Mouse (Mus musculus): ENCODE results near the gene Lama1. TPM values are rescaled to one million over a fixed set of nuclear protein-coding genes. Genes with fewer than 3 reads are reported as not detected.

The Lama1 gene
- polyA plus RNA-seq, 1 experiment from 2014 or later, result 16.4 TPM

DNA sequence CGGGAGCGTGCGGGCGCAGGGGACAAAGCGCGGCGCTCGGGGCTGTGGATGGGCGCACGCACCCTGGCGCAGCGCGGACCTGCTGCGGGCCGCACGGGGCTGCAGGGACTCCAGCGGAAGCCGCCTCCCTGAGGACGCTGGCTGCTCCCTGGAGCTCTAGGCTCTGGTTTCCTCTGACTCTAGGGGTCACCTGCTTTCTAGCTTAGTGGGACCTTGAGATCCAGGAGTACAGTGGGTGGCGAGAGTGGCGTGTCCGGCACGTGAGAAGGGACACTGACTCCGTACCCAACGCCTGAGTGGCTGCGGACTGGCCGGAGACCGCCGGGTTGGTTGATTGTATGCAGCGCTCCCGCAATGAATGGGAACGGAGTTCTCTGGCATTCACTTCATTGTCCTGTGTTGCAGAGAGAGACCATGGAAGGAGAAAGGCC is 417 bp downstream of the Lama1 start:
- Histone ChIP-seq H3K27ac (peak overlapping the region; percentile 80), H3K36me3 (replicated peaks) (no peaks in the 10 kb centered on the region), H3K9me3 (no peaks in the 10 kb centered on the region), H3K9ac (peak overlapping the region; percentile 80), H3K4me1 (peaks cover 49% of the 10 kb centered on the region), H3K4me2 (peak overlapping the region; percentile 88), H3K4me3 (replicated peaks) (peak overlapping the region; percentile 77), H3K27me3 (0 out of 2 replicates have a peak, but pooled peaks cover 2% of the 10 kb centered on the region)
- peak; percentile 65 for ATAC-seq (ENCODE audit: low FRiP score)
- under 1% methylated on average over 30 of the region's 32 CpGs for WGBS

DNA sequence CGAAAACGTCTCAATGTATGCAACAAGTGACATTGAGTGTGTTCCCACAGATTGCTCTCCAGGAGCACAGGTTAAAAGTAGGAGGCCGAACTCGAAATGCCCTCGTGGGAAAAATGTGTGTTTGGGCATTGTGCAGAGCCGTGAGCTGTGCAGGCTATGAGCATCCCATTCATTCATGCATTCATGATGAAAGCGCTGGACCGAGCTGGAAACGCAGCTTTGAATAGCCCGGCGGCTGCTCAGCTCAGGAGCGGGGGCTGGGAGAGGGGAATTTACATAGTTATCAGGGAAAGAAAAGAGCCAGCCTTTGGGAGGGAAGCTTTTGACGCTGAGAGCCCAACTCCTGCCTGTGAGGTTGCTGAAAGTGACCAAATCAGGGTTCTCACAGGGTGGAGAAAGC is 1.2 kb downstream of the Lama1 start:
- 0 out of 2 replicates have a peak, but pooled peaks cover 2% of the 10 kb centered on the region for H3K27me3 ChIP-seq
- peak overlapping the region; percentile 77 for H3K4me3 ChIP-seq (replicated peaks)
- 1% methylated on average over 13 of the region's 13 CpGs for WGBS
- peak; percentile 76 for ATAC-seq (ENCODE audit: low FRiP score)
- H3K9me3 ChIP-seq, result no peaks in the 10 kb centered on the region
- H3K36me3 ChIP-seq (replicated peaks), result no peaks in the 10 kb centered on the region
- H3K9ac ChIP-seq, result peak overlapping the region; percentile 80
- H3K27ac ChIP-seq, result peak overlapping the region; percentile 80
- peak overlapping the region; percentile 88 for H3K4me2 ChIP-seq
- H3K4me1 ChIP-seq, result peaks cover 55% of the 10 kb centered on the region

DNA sequence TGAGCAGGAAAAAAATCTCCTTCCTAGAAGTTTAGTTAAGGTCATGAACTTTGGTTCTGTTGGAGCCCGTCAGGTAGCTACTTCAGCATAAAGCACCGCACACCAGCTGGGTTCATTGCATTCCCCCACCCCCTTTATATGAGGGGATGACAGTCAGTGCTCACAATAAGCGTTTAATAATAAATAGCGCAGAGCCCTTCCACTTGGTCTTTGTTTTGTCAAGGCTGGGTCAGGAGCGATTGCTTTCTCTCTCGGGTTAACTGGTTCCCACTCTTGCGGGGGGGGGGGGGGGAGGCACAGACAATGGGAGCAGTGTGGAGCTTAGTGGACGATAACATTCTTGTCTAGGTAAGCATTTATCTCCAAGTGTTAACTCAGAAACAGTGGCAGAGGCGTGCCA is 4.7 kb downstream of the Lama1 start:
- no peak overlapping the region for H3K9ac ChIP-seq
- H3K9me3 ChIP-seq, result no peaks in the 10 kb centered on the region
- H3K4me1 ChIP-seq, result peaks cover 55% of the 10 kb centered on the region
- no peak for ATAC-seq (ENCODE audit: low FRiP score)
- H3K4me3 ChIP-seq (replicated peaks), result no peak overlapping the region
- 11% methylated on average over 9 of the region's 9 CpGs for WGBS
- no peak overlapping the region for H3K27ac ChIP-seq
- H3K4me2 ChIP-seq, result 0 out of 2 replicates have a peak overlapping the region, but pooled peaks have one; percentile 24
- no peaks in the 10 kb centered on the region for H3K36me3 ChIP-seq (replicated peaks)
- no peaks in the 10 kb centered on the region for H3K27me3 ChIP-seq

- H3K4me3 ChIP-seq (replicated peaks), result no peak overlapping the region
- no peaks in the 10 kb centered on the region for H3K27me3 ChIP-seq
- no peaks in the 10 kb centered on the region for H3K9me3 ChIP-seq
- H3K9ac ChIP-seq, result no peak overlapping the region
- 55% methylated on average over 3 of the region's 3 CpGs for WGBS
- H3K4me2 ChIP-seq, result no peak overlapping the region
- no peak overlapping the region for H3K27ac ChIP-seq
- peaks cover 54% of the 10 kb centered on the region for H3K4me1 ChIP-seq
- H3K36me3 ChIP-seq (replicated peaks), result no peaks in the 10 kb centered on the region
- no peak for ATAC-seq (ENCODE audit: low FRiP score)
Measured at GRCm38 (mm10) chr17:67702941-67703340, 5.9 kb downstream of the Lama1 start.

DNA sequence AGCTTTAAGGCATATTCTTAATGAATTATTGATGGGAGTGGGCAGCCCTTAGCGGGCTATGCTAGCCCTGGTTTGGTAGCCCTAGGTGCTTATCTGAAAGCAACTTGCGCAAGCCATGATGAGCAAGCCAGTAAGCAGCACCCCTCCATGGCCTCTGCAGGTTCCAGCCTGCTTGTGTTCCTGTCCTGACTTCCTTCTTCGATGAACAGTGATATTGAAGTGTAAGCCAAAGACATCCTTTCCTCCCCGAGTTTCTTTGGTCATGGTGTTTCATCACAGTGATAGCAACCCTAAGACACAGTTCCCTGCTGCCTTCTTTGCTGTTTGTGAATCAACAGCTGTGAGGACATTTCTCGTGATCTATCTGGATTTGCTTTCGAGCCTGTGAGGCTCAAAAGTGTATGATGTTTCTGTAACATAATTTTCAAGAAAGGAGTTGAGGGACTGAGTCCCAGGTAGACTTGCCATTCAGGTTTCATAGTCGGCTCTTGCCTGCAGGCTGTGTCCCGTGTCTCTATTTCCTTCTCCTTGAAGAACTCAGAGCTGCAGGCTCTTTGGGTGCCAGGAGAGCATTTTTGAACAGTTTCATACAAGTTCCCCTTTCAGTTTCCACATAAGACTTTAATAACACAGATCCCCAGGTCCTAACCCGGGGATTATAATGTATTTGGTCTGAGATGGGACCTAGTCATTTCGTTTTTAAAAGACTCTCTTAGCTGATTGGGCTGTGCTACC is 8.1 kb downstream of the Lama1 start:
- Histone ChIP-seq H3K4me1 (peaks cover 44% of the 10 kb centered on the region), H3K27ac (no peak overlapping the region), H3K9me3 (no peaks in the 10 kb centered on the region), H3K4me2 (no peak overlapping the region), H3K27me3 (no peaks in the 10 kb centered on the region), H3K9ac (no peak overlapping the region), H3K36me3 (replicated peaks) (no peaks in the 10 kb centered on the region), H3K4me3 (replicated peaks) (no peak overlapping the region)
- 90% methylated on average over 10 of the region's 10 CpGs for WGBS
- ATAC-seq (ENCODE audit: low FRiP score), result no peak

DNA sequence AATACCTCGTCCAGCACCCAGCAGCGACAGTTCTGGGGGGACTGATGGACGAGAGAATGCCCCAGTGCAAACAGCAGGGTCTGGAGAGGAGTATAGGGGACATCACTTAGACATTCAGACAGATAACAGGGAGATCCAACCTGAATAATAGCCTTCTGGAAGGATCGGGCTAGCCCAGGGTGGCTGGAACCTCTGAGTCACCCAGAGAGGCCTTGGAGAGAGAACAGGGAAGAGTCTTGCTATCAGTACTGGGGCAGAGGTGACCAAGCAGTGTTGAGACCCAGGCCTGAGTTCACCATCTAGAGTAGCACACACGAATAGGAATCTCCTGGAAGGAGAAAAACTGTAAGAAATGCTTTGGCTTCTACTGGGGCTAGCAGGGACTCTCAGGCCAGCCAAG is 9.3 kb downstream of the Lama1 start:
- no peak overlapping the region for H3K9ac ChIP-seq
- H3K4me3 ChIP-seq (replicated peaks), result no peak overlapping the region
- H3K4me2 ChIP-seq, result no peak overlapping the region
- no peak for ATAC-seq (ENCODE audit: low FRiP score)
- H3K4me1 ChIP-seq, result peaks cover 40% of the 10 kb centered on the region
- no peaks in the 10 kb centered on the region for H3K36me3 ChIP-seq (replicated peaks)
- H3K27me3 ChIP-seq, result no peaks in the 10 kb centered on the region
- WGBS, result 86% methylated on average over 5 of the region's 5 CpGs
- H3K9me3 ChIP-seq, result no peaks in the 10 kb centered on the region
- H3K27ac ChIP-seq, result no peak overlapping the region

GRCm38 (mm10) chr17:67707793-67708364 is 10.8 kb downstream of the Lama1 start:
- no peak overlapping the region for H3K27ac ChIP-seq
- H3K4me1 ChIP-seq, result peaks cover 27% of the 10 kb centered on the region
- no peaks in the 10 kb centered on the region for H3K36me3 ChIP-seq (replicated peaks)
- no peak overlapping the region for H3K4me3 ChIP-seq (replicated peaks)
- 80% methylated on average over 13 of the region's 13 CpGs for WGBS
- H3K9me3 ChIP-seq, result no peaks in the 10 kb centered on the region
- H3K9ac ChIP-seq, result no peak overlapping the region
- ATAC-seq (ENCODE audit: low FRiP score), result no peak
- H3K4me2 ChIP-seq, result no peak overlapping the region
- H3K27me3 ChIP-seq, result no peaks in the 10 kb centered on the region

GRCm38 (mm10) chr17:67710377-67710781 is 13.3 kb downstream of the Lama1 start:
- WGBS, result 41% methylated on average over 6 of the region's 6 CpGs
- Histone ChIP-seq H3K9me3 (no peaks in the 10 kb centered on the region), H3K4me2 (no peak overlapping the region; the same call in 1 of the 2 replicates), H3K36me3 (replicated peaks) (no peaks in the 10 kb centered on the region), H3K4me1 (peaks cover 23% of the 10 kb centered on the region), H3K4me3 (replicated peaks) (no peak overlapping the region), H3K9ac (no peak overlapping the region), H3K27me3 (no peaks in the 10 kb centered on the region), H3K27ac (no peak overlapping the region)
- ATAC-seq (ENCODE audit: low FRiP score), result no peak

- H3K4me1 ChIP-seq, result peaks cover 23% of the 10 kb centered on the region
- no peak for ATAC-seq (ENCODE audit: low FRiP score)
- H3K27me3 ChIP-seq, result no peaks in the 10 kb centered on the region
- H3K4me3 ChIP-seq (replicated peaks), result no peak overlapping the region
- H3K36me3 ChIP-seq (replicated peaks), result peaks cover under 1% of the 10 kb centered on the region; the same call in 1 of the 2 replicates
- no peak overlapping the region for H3K9ac ChIP-seq
- H3K27ac ChIP-seq, result no peak overlapping the region
- no peak overlapping the region for H3K4me2 ChIP-seq
- no peaks in the 10 kb centered on the region for H3K9me3 ChIP-seq
- WGBS, result 72% methylated on average over 4 of the region's 4 CpGs
Measured at GRCm38 (mm10) chr17:67711361-67711760, 14.3 kb downstream of the Lama1 start.

DNA sequence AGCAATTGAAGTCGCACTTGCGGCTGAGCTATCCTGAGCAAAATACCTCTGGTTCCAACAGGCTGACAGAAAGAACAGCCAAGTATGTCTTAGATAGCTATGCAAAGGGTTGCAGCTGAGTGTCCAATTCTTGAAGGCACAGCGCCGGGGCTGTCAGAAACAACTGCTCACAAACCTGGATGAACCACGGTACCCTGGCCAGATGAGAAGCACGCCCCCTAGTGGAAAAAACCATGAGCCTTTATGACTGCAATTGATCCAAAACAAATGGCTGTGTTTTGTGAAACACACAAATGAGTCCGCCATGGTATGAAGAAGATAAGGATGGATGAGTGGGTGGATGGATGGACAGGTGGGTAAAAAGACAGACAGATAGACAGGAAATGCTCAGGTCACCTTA is 15.9 kb downstream of the Lama1 start:
- H3K4me2 ChIP-seq, result no peak overlapping the region
- H3K4me3 ChIP-seq (replicated peaks), result no peak overlapping the region
- no peak overlapping the region for H3K9ac ChIP-seq
- no peak overlapping the region for H3K27ac ChIP-seq
- ATAC-seq (ENCODE audit: low FRiP score), result no peak
- peaks cover 13% of the 10 kb centered on the region for H3K36me3 ChIP-seq (replicated peaks)
- peaks cover 20% of the 10 kb centered on the region for H3K4me1 ChIP-seq
- no peaks in the 10 kb centered on the region for H3K9me3 ChIP-seq
- no peaks in the 10 kb centered on the region for H3K27me3 ChIP-seq
- WGBS, result 66% methylated on average over 7 of the region's 7 CpGs

- WGBS, result 92% methylated on average over 19 of the region's 19 CpGs
- no peak overlapping the region for H3K27ac ChIP-seq
- no peak overlapping the region for H3K4me2 ChIP-seq
Measured at GRCm38 (mm10) chr17:67715466-67715865, 18.4 kb downstream of the Lama1 start.

GRCm38 (mm10) chr17:67722055-67722454 is 25.0 kb downstream of the Lama1 start:
- ATAC-seq (ENCODE audit: low FRiP score), result no peak; the same call in 1 of the 2 replicates
- no peaks in the 10 kb centered on the region for H3K27me3 ChIP-seq
- H3K27ac ChIP-seq, result no peak overlapping the region
- H3K4me1 ChIP-seq, result no peaks in the 10 kb centered on the region; the same call in 1 of the 2 replicates
- no peaks in the 10 kb centered on the region for H3K9me3 ChIP-seq
- 19% methylated on average over 7 of the region's 7 CpGs for whole genome bisulfite sequencing
- peaks cover 24% of the 10 kb centered on the region for H3K36me3 ChIP-seq (replicated peaks)
- no peak overlapping the region for H3K9ac ChIP-seq
- no peak overlapping the region for H3K4me2 ChIP-seq
- no peak overlapping the region for H3K4me3 ChIP-seq (replicated peaks)

More at GRCm38 (mm10) chr17:67715466-67715865, 18.4 kb downstream of the Lama1 start:
- no peak for ATAC-seq (ENCODE audit: low FRiP score)
- Histone ChIP-seq H3K9ac (no peak overlapping the region), H3K27me3 (no peaks in the 10 kb centered on the region), H3K4me3 (replicated peaks) (no peak overlapping the region), H3K9me3 (no peaks in the 10 kb centered on the region), H3K4me1 (peaks cover 5% of the 10 kb centered on the region), H3K36me3 (replicated peaks) (peaks cover 25% of the 10 kb centered on the region)

All from forebrain, embryonic 12.5 days (tissue).